Mouse (Mus musculus): ENCODE results near the gene Akap13. TPM values are rescaled to one million over a fixed set of nuclear protein-coding genes. Genes with fewer than 3 reads are reported as not detected.

Akap13 gene
- polyA plus RNA-seq, 1 experiment, result 107 TPM

GRCm38 (mm10) chr7:75486031-75486430, 30.7 kb downstream of the Akap13 start:
- Histone ChIP-seq H3K4me3 (replicated peaks; ENCODE audit: control insufficient read depth, low read depth, low read length) (no peak overlapping the region), H3K27ac (ENCODE audit: control insufficient read depth, insufficient read depth, low read depth, low read length, poor library complexity) (no peak overlapping the region), H3K4me1 (ENCODE audit: control insufficient read depth, insufficient read depth, low read length) (no peaks in the 10 kb centered on the region)
- 44% methylated on average over 2 of the region's 2 CpGs for WGBS
- TF ChIP-seq POLR2A (IDR thresholded peaks at IDR 0.05; ENCODE audit: borderline replicate concordance, control insufficient read depth, low read depth, low read length) (no peak), CTCF (IDR thresholded peaks at IDR 0.05; ENCODE audit: control insufficient read depth, insufficient read depth, low read length) (no peak)

GRCm38 (mm10) chr7:75495941-75496441, 40.7 kb downstream of the Akap13 start:
- no peak overlapping the region for H3K27ac ChIP-seq (ENCODE audit: control insufficient read depth, insufficient read depth, low read depth, low read length, poor library complexity)
- TF ChIP-seq POLR2A (IDR thresholded peaks at IDR 0.05; ENCODE audit: borderline replicate concordance, control insufficient read depth, low read depth, low read length) (no peak), CTCF (IDR thresholded peaks at IDR 0.05; ENCODE audit: control insufficient read depth, insufficient read depth, low read length) (no peak)
- H3K4me1 ChIP-seq (ENCODE audit: control insufficient read depth, insufficient read depth, low read length), result no peaks in the 10 kb centered on the region; the same call in 1 of the 2 replicates
- WGBS, result 68% methylated on average over 3 of the region's 3 CpGs
- no peak overlapping the region for H3K4me3 ChIP-seq (replicated peaks; ENCODE audit: control insufficient read depth, low read depth, low read length)

DNA sequence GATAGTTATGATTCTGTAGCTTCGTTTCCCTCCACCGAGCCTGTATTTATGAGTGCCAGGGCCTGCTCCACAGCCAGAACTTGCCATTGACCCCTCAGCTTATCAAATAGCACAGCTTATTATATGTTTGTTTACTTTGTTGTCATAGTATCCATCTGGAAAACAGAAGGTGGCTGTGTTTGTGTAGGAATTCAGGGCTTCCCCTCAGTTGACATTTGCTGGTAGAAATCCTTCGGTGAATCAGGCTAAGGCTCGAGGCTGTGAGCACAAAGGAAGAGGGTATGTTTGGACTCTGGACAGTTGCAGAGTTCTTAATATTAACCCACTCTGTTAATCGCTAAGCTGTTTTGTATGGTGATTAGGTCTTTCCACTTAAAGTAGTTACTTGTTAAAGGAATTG, 43.3 kb downstream of the Akap13 start:
- no peak overlapping the region for H3K4me3 ChIP-seq (replicated peaks; ENCODE audit: control insufficient read depth, low read depth, low read length)
- TF ChIP-seq POLR2A (IDR thresholded peaks at IDR 0.05; ENCODE audit: borderline replicate concordance, control insufficient read depth, low read depth, low read length), result no peak
- no peaks in the 10 kb centered on the region; the same call in 1 of the 2 replicates for H3K4me1 ChIP-seq (ENCODE audit: control insufficient read depth, insufficient read depth, low read length)
- WGBS, result 83% methylated on average over 5 of the region's 5 CpGs
- no peak overlapping the region for H3K27ac ChIP-seq (ENCODE audit: control insufficient read depth, insufficient read depth, low read depth, low read length, poor library complexity)

DNA sequence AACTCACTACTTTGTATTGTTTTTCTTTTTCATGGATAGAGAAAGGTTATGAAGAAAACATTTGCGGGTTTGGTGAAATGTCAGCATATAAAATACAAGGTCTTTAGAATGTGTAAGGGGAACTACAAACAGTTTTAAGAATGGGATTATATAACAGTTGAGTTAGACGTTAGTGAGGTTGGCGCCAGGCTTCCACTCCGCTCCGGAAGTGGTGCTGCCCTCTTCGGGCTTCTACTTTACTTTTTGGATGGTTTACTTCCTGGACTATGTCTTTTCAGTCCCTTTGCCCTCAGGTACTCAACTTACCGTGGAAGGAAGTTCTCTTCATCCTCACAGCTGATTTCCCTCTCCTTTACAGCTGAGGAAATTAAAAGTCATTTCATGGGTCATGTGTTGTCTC, 43.9 kb downstream of the Akap13 start:
- H3K4me3 ChIP-seq (replicated peaks; ENCODE audit: control insufficient read depth, low read depth, low read length), result no peak overlapping the region
- WGBS, result 72% methylated on average over 7 of the region's 7 CpGs
- TF ChIP-seq CTCF (IDR thresholded peaks at IDR 0.05; ENCODE audit: control insufficient read depth, insufficient read depth, low read length) (no peak), POLR2A (IDR thresholded peaks at IDR 0.05; ENCODE audit: borderline replicate concordance, control insufficient read depth, low read depth, low read length) (no peak)
- no peaks in the 10 kb centered on the region; the same call in 1 of the 2 replicates for H3K4me1 ChIP-seq (ENCODE audit: control insufficient read depth, insufficient read depth, low read length)
- no peak overlapping the region for H3K27ac ChIP-seq (ENCODE audit: control insufficient read depth, insufficient read depth, low read depth, low read length, poor library complexity)

DNA sequence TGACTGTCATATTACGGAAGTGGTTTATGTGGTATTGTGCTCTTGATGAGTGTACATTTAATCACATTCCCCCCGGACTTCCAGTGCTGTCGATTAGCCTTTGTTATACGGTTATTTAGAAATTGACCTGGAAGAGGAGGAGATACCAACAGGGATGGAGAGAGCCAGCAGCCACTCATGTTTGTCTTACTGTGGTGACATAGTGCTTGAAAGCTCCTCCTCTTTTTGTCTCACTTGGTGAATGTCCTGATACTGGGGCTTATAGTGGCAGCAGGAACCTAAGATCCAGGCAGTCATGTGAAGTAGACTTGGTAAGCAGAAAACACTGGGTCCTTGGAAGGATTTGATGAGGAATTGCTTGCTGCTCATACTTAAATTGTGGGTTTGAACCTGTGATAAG, 44.8 kb downstream of the Akap13 start:
- TF ChIP-seq CTCF (IDR thresholded peaks at IDR 0.05; ENCODE audit: control insufficient read depth, insufficient read depth, low read length), result no peak
- TF ChIP-seq POLR2A (IDR thresholded peaks at IDR 0.05; ENCODE audit: borderline replicate concordance, control insufficient read depth, low read depth, low read length), result no peak
- Histone ChIP-seq H3K4me3 (replicated peaks; ENCODE audit: control insufficient read depth, low read depth, low read length) (no peak overlapping the region), H3K27ac (ENCODE audit: control insufficient read depth, insufficient read depth, low read depth, low read length, poor library complexity) (no peak overlapping the region), H3K4me1 (ENCODE audit: control insufficient read depth, insufficient read depth, low read length) (no peaks in the 10 kb centered on the region; the same call in 1 of the 2 replicates)
- WGBS, result 45% methylated on average over 4 of the region's 4 CpGs

DNA sequence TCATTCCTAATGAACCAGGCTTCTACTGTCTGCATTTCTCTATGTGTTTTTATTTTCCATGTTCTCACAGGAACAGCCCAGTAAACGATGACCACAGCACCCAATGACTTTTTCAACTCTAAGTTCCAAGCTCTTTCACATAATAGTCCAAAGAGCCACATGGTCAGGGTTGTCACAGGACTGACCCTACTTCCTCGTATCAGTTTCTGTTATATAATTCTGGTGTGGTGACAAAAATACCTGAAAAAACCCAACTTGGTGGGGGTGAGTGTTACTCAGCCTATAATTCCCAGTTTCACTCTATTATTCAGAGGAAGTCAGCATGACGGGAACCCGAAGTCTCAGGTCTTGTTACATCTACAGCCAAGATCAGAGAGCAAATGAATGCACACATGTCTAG, 45.5 kb downstream of the Akap13 start:
- WGBS, result 62% methylated on average over 4 of the region's 4 CpGs
- no peak overlapping the region for H3K4me3 ChIP-seq (replicated peaks; ENCODE audit: control insufficient read depth, low read depth, low read length)
- no peak for TF ChIP-seq POLR2A (IDR thresholded peaks at IDR 0.05; ENCODE audit: borderline replicate concordance, control insufficient read depth, low read depth, low read length)
- TF ChIP-seq CTCF (IDR thresholded peaks at IDR 0.05; ENCODE audit: control insufficient read depth, insufficient read depth, low read length), result no peak
- no peak overlapping the region for H3K27ac ChIP-seq (ENCODE audit: control insufficient read depth, insufficient read depth, low read depth, low read length, poor library complexity)
- no peaks in the 10 kb centered on the region; the same call in 1 of the 2 replicates for H3K4me1 ChIP-seq (ENCODE audit: control insufficient read depth, insufficient read depth, low read length)

GRCm38 (mm10) chr7:75504524-75504923, 49.2 kb downstream of the Akap13 start:
- TF ChIP-seq POLR2A (IDR thresholded peaks at IDR 0.05; ENCODE audit: borderline replicate concordance, control insufficient read depth, low read depth, low read length) (no peak), CTCF (IDR thresholded peaks at IDR 0.05; ENCODE audit: control insufficient read depth, insufficient read depth, low read length) (no peak)
- WGBS, result 62% methylated on average over 2 of the region's 2 CpGs
- Histone ChIP-seq H3K4me3 (replicated peaks; ENCODE audit: control insufficient read depth, low read depth, low read length) (no peak overlapping the region), H3K4me1 (ENCODE audit: control insufficient read depth, insufficient read depth, low read length) (no peaks in the 10 kb centered on the region; the same call in 1 of the 2 replicates), H3K27ac (ENCODE audit: control insufficient read depth, insufficient read depth, low read depth, low read length, poor library complexity) (no peak overlapping the region)

- 83% methylated on average over 4 of the region's 4 CpGs for WGBS
- Histone ChIP-seq H3K27ac (ENCODE audit: control insufficient read depth, insufficient read depth, low read depth, low read length, poor library complexity) (no peak overlapping the region), H3K4me3 (replicated peaks; ENCODE audit: control insufficient read depth, low read depth, low read length) (no peak overlapping the region), H3K4me1 (ENCODE audit: control insufficient read depth, insufficient read depth, low read length) (no peaks in the 10 kb centered on the region)
- TF ChIP-seq POLR2A (IDR thresholded peaks at IDR 0.05; ENCODE audit: borderline replicate concordance, control insufficient read depth, low read depth, low read length) (no peak), CTCF (IDR thresholded peaks at IDR 0.05; ENCODE audit: control insufficient read depth, insufficient read depth, low read length) (no peak)
Observed at GRCm38 (mm10) chr7:75506628-75507027, 51.3 kb downstream of the Akap13 start.

Data from bone marrow, adult 2 months (tissue).